Mouse (Mus musculus) liver, adult 2 months (tissue): ENCODE results near the gene Ptar1.

Experiments used
- CTCF ChIP-seq: fragments of 200-500 bp; IDR thresholded peaks from 2 replicates; pipeline ENCODE4 v1.5.1; 2011; ENCODE audit warnings: low read depth, low read length, control low read depth
- POLR2A ChIP-seq: fragments of 200-500 bp; IDR thresholded peaks from 2 replicates; pipeline ENCODE4 v1.6.1; 2011; ENCODE audit warnings: low read length, control low read depth; ENCODE audit not compliant: insufficient read depth; ENCODE audit errors: extremely low read depth

DNA sequence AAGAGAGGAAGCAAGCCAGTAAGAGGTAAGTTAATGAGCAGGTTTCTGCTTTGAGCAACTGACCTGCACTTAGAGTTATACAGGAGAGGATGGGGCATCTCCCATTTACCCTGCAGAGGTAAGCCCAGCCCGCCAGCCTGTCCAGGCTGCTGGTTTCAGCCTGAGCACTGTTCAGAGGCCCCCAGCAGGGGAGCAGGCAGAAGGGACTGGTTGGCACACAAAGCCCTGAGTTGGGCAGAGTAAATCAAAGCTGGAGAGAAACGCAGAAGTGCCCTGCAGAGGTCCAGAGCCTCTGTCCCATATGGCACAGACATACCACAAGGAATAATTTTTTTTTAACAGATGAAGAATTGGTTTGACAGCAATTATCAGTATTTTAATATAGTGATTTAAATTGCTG, 76.8 kb downstream of the Ptar1 start:
- no peak for TF ChIP-seq POLR2A
- TF ChIP-seq CTCF, result no peak
